Mouse (Mus musculus): ENCODE data around the gene Fam161a. TPM values are rescaled to one million over a fixed set of nuclear protein-coding genes. Genes with fewer than 3 reads are reported as not detected.
"Not testable (repeated sequence)": the region's sequence is repeated elsewhere in the genome, so short reads cannot be mapped to it uniquely, and the experiment has no call there.

The Fam161a gene
- polyA plus RNA-seq, 1 experiment from 2014 or later: 3.0 TPM

DNA sequence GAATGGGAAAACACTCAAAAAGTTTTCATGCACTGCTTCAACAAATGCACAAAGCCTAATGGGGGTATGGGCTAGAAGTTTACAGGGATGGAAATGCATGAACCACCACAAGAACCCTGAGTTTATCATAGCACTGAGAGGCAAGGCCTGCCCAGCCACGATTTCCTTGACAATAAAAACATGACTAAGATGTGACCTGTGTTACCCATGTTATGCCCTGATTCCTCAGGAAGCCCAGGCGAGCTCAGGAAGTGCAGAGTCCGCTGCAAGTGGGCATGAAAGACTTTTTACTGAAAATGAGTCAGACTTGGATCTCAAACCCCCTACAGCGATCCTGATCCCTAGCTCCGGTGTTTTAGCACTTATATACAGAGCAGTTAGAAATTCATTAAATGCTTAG is 39.9 kb downstream of the Fam161a start:
- no peak for TF ChIP-seq CTCF (IDR thresholded peaks at IDR 0.05)
- no peak for DNase-seq (ENCODE audit: low read depth, low spot score)
- in situ Hi-C loops (cut with MboI; ENCODE audit: low pct_unique_long_range_greater_than_20kb): no loop called here
- ChIA-PET POLR2A (interaction anchor here (1.5 kb wide), 1 partner anchor 20 kb away, joined by 3 read pairs; no protein-coding TSS in a partner anchor), CTCF (no interaction called here)
- peaks cover 18% of the 10 kb centered on the region for H3K27me3 ChIP-seq
- ATAC-seq: peak; percentile 57

DNA sequence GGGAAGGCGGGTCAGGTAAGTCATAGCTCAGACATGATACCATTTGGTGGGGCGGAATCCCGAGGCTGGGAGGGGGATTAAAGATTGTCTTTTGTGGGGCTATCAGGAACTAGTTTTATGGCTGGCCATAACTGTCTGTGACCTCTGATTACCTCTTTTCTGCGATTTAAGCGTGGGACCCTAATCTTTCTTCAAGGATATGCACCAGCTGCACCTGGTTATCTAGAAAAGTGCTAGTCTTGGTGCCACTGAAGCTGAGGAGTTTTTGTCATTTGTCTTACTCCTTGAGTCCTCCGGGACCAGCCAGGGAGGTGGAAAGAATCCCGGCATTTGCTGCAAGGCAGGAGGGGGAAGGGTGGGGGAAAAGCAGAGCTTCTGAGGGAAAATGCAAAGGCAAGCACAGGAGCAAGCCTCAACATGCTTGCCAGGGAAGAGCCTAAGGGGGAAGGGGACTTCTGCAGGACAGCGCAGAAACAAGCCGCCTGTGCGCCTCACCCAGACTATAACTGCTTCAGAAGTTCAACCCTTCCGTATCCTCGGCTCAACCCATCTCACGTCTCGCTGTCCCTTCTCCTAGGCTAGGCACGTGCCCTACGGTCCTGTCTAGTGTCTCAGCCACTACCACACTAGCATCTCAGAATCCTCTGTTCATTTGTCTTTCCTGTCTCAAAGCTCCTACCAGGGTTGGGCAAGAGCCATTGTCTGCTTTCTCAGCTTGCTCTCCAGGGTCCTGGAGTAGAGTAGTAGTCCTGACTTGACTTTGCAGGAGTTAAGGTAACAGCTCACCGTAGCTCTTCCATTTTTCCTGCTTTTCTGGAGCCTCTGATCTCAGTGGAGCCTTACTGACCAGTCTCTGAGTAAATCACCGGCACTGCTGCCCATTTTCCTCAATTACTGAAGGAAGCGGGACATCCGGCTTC is 40.6 kb downstream of the Fam161a start:
- no peak for ATAC-seq
- in situ Hi-C loops (cut with MboI; ENCODE audit: low pct_unique_long_range_greater_than_20kb): no loop called here
- CTCF ChIA-PET: no interaction called here
- POLR2A ChIA-PET: interaction anchor here (1.5 kb wide), 1 partner anchor 19 kb away, joined by 3 read pairs; no protein-coding TSS in a partner anchor
- H3K27me3 ChIP-seq: peaks cover 18% of the 10 kb centered on the region
- no peak for DNase-seq (ENCODE audit: low read depth, low spot score)
- no peak for TF ChIP-seq CTCF (IDR thresholded peaks at IDR 0.05)

- POLR2A ChIA-PET: no interaction called here
- peaks cover 23% of the 10 kb centered on the region for H3K27me3 ChIP-seq
- CTCF ChIA-PET: no interaction called here
- ATAC-seq (no peak), DNase-seq (ENCODE audit: low read depth, low spot score) (no peak)
- in situ Hi-C loops (cut with MboI; ENCODE audit: low pct_unique_long_range_greater_than_20kb): no loop called here
- TF ChIP-seq CTCF (IDR thresholded peaks at IDR 0.05): no peak
Observed at GRCm38 (mm10) chr11:23049642-23050041, 42.3 kb downstream of the Fam161a start.

- in situ Hi-C loops (cut with MboI; ENCODE audit: low pct_unique_long_range_greater_than_20kb): no loop called here
- DNase-seq (ENCODE audit: low read depth, low spot score) (no peak), ATAC-seq (no peak)
- no peak for TF ChIP-seq CTCF (IDR thresholded peaks at IDR 0.05)
- peaks cover 23% of the 10 kb centered on the region for H3K27me3 ChIP-seq
- POLR2A ChIA-PET: no interaction called here
- CTCF ChIA-PET: no interaction called here
Observed at GRCm38 (mm10) chr11:23052353-23052752, 45.0 kb downstream of the Fam161a start.

DNA sequence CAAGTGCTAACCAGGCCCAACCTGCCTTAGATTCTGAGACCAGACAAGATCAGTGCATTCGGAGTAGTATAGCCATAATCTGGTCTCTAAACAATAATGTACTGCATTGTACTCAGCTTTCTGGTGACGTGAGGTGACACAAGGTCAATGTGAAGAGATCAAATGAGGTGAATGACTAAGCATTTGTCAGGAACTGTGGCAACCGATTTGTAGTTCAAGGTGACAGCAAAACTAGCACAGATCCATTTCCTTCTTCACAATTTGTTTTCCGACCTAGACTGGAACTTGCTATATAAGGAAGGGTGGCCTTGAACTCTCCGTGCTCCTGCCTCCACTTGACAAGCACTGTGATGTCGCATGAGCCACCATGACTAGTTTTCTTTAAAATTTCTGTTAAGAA is 55.8 kb downstream of the Fam161a start:
- CTCF ChIA-PET: no interaction called here
- H3K27me3 ChIP-seq: no peaks in the 10 kb centered on the region
- in situ Hi-C loops (cut with MboI; ENCODE audit: low pct_unique_long_range_greater_than_20kb): no loop called here
- ATAC-seq (no peak), DNase-seq (ENCODE audit: low read depth, low spot score) (no peak)
- POLR2A ChIA-PET: no interaction called here
- TF ChIP-seq CTCF (IDR thresholded peaks at IDR 0.05): no peak

DNA sequence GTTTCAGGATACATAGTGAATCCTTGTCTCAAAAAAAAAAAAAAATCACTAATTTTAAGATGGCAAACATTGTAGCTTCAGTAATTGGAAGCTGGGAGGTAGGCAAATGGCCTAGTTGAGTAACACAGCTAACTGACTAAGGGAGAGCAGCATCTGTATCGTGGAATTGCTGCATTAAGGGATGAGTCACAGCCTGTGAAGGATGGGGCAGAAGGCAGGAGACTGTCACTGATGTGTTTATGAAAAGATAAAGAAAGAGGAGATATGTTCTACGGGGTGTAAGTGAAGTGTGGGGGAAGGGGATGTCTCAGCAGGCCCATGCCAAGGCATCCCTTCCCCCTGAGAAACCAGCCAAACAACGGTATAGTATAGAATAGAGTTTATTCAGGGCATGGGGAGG is 56.5 kb downstream of the Fam161a start:
- in situ Hi-C loops (cut with MboI; ENCODE audit: low pct_unique_long_range_greater_than_20kb): no loop called here
- no peak for DNase-seq (ENCODE audit: low read depth, low spot score)
- no peak for ATAC-seq
- POLR2A ChIA-PET: no interaction called here
- no peak for TF ChIP-seq CTCF (IDR thresholded peaks at IDR 0.05)
- CTCF ChIA-PET: no interaction called here
- H3K27me3 ChIP-seq: no peaks in the 10 kb centered on the region

DNA sequence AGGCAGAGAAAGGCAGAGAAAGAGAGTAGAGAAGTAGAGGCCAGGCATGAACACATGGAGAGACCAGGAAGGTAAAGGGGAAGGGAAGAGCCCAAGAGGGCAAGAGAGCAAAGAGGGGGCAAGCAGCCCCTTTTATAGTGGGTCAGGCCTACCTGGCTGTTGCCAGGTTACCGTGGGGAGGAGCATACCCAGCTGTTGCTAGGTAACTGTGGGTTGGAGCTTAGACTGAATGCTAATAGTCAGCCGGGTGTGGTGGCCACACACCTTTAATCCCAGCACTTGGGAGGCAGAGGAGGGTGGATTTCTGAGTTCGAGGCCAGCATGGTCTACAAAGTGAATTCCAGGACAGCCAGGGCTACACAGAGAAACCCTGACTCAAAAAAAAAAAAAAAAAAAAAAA is 56.9 kb downstream of the Fam161a start:
- H3K27me3 ChIP-seq; CTCF ChIA-PET; DNase-seq (ENCODE audit: low read depth, low spot score); in situ Hi-C loops (cut with MboI; ENCODE audit: low pct_unique_long_range_greater_than_20kb); ATAC-seq; POLR2A ChIA-PET: not testable (repeated sequence)

GRCm38 (mm10) chr11:23065167-23065668 is 57.9 kb downstream of the Fam161a start:
- no peak for DNase-seq (ENCODE audit: low read depth, low spot score)
- H3K27me3 ChIP-seq: no peaks in the 10 kb centered on the region
- no peak for TF ChIP-seq CTCF (IDR thresholded peaks at IDR 0.05)
- ChIA-PET POLR2A (interaction anchor here (0.6 kb wide), 1 partner anchor 14 kb away, joined by 3 read pairs; no protein-coding TSS in a partner anchor), CTCF (interaction anchor here (1.6 kb wide), 1 partner anchor 9 kb away, joined by 8 read pairs; no protein-coding TSS in a partner anchor)
- in situ Hi-C loops (cut with MboI; ENCODE audit: low pct_unique_long_range_greater_than_20kb): loop anchor here (5.0 kb wide), 1 partner anchor 58 kb away; the partner anchor contains the start of gene Fam161a
- no peak for ATAC-seq

- no peaks in the 10 kb centered on the region for H3K27me3 ChIP-seq
- in situ Hi-C loops (cut with MboI; ENCODE audit: low pct_unique_long_range_greater_than_20kb): loop anchor here (5.0 kb wide), 1 partner anchor 60 kb away; the partner anchor contains the start of gene Fam161a
- TF ChIP-seq CTCF (IDR thresholded peaks at IDR 0.05): no peak
- peak; percentile 56 for DNase-seq (ENCODE audit: low read depth, low spot score)
- ATAC-seq: peak; percentile 98
- CTCF ChIA-PET: no interaction called here
- POLR2A ChIA-PET: interaction anchor here (1.3 to 1.5 kb wide), 2 partner anchors 20 to 77 kb away, joined by 3 read pairs; no protein-coding TSS in a partner anchor
Observed at GRCm38 (mm10) chr11:23067395-23068136, 60.2 kb downstream of the Fam161a start.

- POLR2A ChIA-PET: interaction anchor here (1.5 kb wide), 1 partner anchor 77 kb away, joined by 3 read pairs; no protein-coding TSS in a partner anchor
- ATAC-seq (no peak), DNase-seq (ENCODE audit: low read depth, low spot score) (no peak)
- H3K27me3 ChIP-seq: no peaks in the 10 kb centered on the region
- CTCF ChIA-PET: no interaction called here
- no peak for TF ChIP-seq CTCF (IDR thresholded peaks at IDR 0.05)
- in situ Hi-C loops (cut with MboI; ENCODE audit: low pct_unique_long_range_greater_than_20kb): loop anchor here (5.0 kb wide), 1 partner anchor 61 kb away; the partner anchor contains the start of gene Fam161a
Observed at GRCm38 (mm10) chr11:23068201-23068600, 60.9 kb downstream of the Fam161a start.

DNA sequence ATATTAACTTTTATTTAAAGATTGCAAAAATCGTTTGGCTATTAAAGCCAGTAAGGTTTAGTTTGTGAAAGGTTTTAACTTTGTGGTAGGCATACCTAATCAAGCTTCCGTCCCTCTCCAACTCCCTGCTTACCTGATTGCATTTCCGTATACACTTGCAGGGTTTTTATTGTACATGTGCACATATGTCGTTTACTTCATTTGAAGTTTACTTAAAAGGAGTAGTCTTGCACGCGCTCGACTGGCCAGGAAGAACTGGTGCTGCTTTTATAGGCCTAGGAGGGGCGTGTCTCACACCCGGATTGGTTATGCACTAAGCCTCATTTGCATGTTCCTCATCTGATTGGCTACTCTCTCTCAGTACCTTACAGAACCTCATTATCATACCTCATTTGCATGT is 61.7 kb downstream of the Fam161a start:
- ATAC-seq; DNase-seq (ENCODE audit: low read depth, low spot score); H3K27me3 ChIP-seq; POLR2A ChIA-PET; CTCF ChIA-PET: not testable (repeated sequence)
- in situ Hi-C loops (cut with MboI; ENCODE audit: low pct_unique_long_range_greater_than_20kb): loop anchor here (5.0 kb wide), 1 partner anchor 62 kb away; the partner anchor contains the start of gene Fam161a

All from Patski (cell line).